26 mouse cellular contexts compared by ENCODE assay signal in genomic region chr11:7194432-7195311, GRCm38 (mm10). TPM values are rescaled to one million over a fixed set of nuclear protein-coding genes. Genes with fewer than 3 reads are reported as not detected.
DNase-seq lines count a peak whose midpoint lies in the region; ATAC-seq and TF ChIP-seq lines count a peak whose summit lies in the region.
"Had no signal": no experiment of that assay in that cellular context is flagged by ENCODE, and none has a peak within 500 bp of the region (broad histone marks: within the 10 kb centered on the region; RNA-seq: fewer than 3 reads in every experiment).

No protein-coding gene starts in this region.

- no peaks in the 10 kb centered on the region for H3K27me3 ChIP-seq in liver, adult 2 months (ENCODE audit: control insufficient read depth, insufficient read depth, low read length)
- H3K27me3 ChIP-seq in E14TG2a.4 (ENCODE audit: insufficient read depth, low read length): peaks cover 39% of the 10 kb centered on the region
- no peaks in the 10 kb centered on the region for H3K27me3 ChIP-seq in liver, embryonic 15.5 days
- H3K27me3 ChIP-seq: embryonic facial prominence, embryonic 13.5 days; hindbrain, embryonic 15.5 days; lung, embryonic 15.5 days had no signal

- intact Hi-C loops in gastrocnemius, adult 2 months (cut with DNase I): no loop called here
- intact Hi-C loops in gastrocnemius, postnatal 14 days (cut with DNase I; ENCODE audit: low total_unique reads): no loop called here

- H3K79me2 ChIP-seq in liver, adult 2 months (ENCODE audit: control insufficient read depth, insufficient read depth, low read length): no peaks in the 10 kb centered on the region

- H3K27ac ChIP-seq in gastrocnemius, adult 2 months: no peak overlapping the region
- peak overlapping the region; percentile 86 for H3K27ac ChIP-seq in liver, adult 2 months (replicated peaks; ENCODE audit: insufficient read depth, low read depth, low read length)
- H3K27ac ChIP-seq in liver, embryonic 15.5 days (replicated peaks): peak overlapping the region; percentile 29; the same call in 1 of the 2 replicates
- H3K27ac ChIP-seq: embryonic facial prominence, embryonic 13.5 days; heart, embryonic 10.5 days; hindbrain, embryonic 15.5 days; limb, embryonic 10.5 days; lung, embryonic 15.5 days had no signal

- H3K4me3 ChIP-seq in gastrocnemius, adult 2 months: no peak overlapping the region
- no peak overlapping the region for H3K4me3 ChIP-seq in liver, adult 2 months (ENCODE audit: insufficient read depth, low read depth, low read length)
- no peak overlapping the region for H3K4me3 ChIP-seq in E14TG2a.4 (replicated peaks; ENCODE audit: low read length)
- H3K4me3 ChIP-seq in liver, embryonic 15.5 days (replicated peaks): no peak overlapping the region
- H3K4me3 ChIP-seq: embryonic facial prominence, embryonic 13.5 days; heart, embryonic 10.5 days; hindbrain, embryonic 15.5 days; limb, embryonic 10.5 days; lung, embryonic 15.5 days had no signal

- H3K4me1 ChIP-seq in liver, adult 2 months (ENCODE audit: control insufficient read depth, insufficient read depth, low read length): peaks cover 40% of the 10 kb centered on the region
- H3K4me1 ChIP-seq in E14TG2a.4 (replicated peaks; ENCODE audit: low read depth, low read length): peaks cover 17% of the 10 kb centered on the region; the same call in 1 of the 2 replicates
- peaks cover 2% of the 10 kb centered on the region for H3K4me1 ChIP-seq in liver, embryonic 15.5 days (replicated peaks)
- H3K4me1 ChIP-seq: hindbrain, embryonic 15.5 days; lung, embryonic 15.5 days had no signal

- DNase-seq in gastrocnemius, adult 2 months: no peak
- no peak for DNase-seq in gastrocnemius, postnatal 14 days
- peak; percentile 99 for DNase-seq in liver, adult 2 months (ENCODE audit: extremely low read depth, low read depth, low spot score)
- no peak for DNase-seq in liver
- DNase-seq in kidney, postnatal 36 days: no peak
- DNase-seq in left cerebral cortex, adult 9 months (ENCODE audit: low spot score in 2 of 2): no peak
- DNase-seq: adrenal gland, postnatal 25 days; cerebellum, adult 8-10 months; gastrocnemius, postnatal 25 days; kidney, adult 18-20 months; midbrain, embryonic 14.5 days; right cerebral cortex, adult 18-20 months had no signal

- peak; percentile 11; the same call in 1 of the 2 replicates for TF ChIP-seq CTCF in gastrocnemius, adult 2 months (IDR thresholded peaks at IDR 0.05)
- TF ChIP-seq CTCF in liver, adult 2 months (IDR thresholded peaks at IDR 0.05; ENCODE audit: low read depth, low read length): peak; percentile 62
- peak; percentile 56 for TF ChIP-seq CTCF in E14TG2a.4 (conservative IDR thresholded peaks at IDR 0.05; ENCODE audit: low read length)

- no peak for TF ChIP-seq POLR2A in liver, adult 2 months (IDR thresholded peaks at IDR 0.05; ENCODE audit: extremely low read depth, insufficient read depth, low read length)

- peak overlapping the region; percentile 14; the same call in 1 of the 2 replicates for H3K9ac ChIP-seq in liver, adult 2 months (ENCODE audit: low read depth, low read length)
- no peak overlapping the region for H3K9ac ChIP-seq in liver, embryonic 15.5 days
- H3K9ac ChIP-seq: embryonic facial prominence, embryonic 13.5 days; hindbrain, embryonic 15.5 days; lung, embryonic 15.5 days had no signal

- ATAC-seq in liver, embryonic 15.5 days (ENCODE audit: insufficient read depth): peak; percentile 19; the same call in 1 of the 2 replicates

- no peak overlapping the region for H3K4me2 ChIP-seq in liver, embryonic 15.5 days
- H3K4me2 ChIP-seq: embryonic facial prominence, embryonic 13.5 days; hindbrain, embryonic 15.5 days; lung, embryonic 15.5 days had no signal

- peaks cover 4% of the 10 kb centered on the region; the same call in 1 of the 2 replicates for H3K9me3 ChIP-seq in E14TG2a.4 (ENCODE audit: low read length)
- H3K9me3 ChIP-seq in liver, embryonic 15.5 days (replicated peaks): no peaks in the 10 kb centered on the region
- H3K9me3 ChIP-seq: embryonic facial prominence, embryonic 13.5 days; heart, embryonic 10.5 days; hindbrain, embryonic 15.5 days; limb, embryonic 10.5 days; lung, embryonic 15.5 days had no signal

- H3K36me3 ChIP-seq in liver, adult 2 months (ENCODE audit: control insufficient read depth, insufficient read depth, low read length): no peaks in the 10 kb centered on the region
- H3K36me3 ChIP-seq in E14TG2a.4 (ENCODE audit: insufficient read depth, low read length): no peaks in the 10 kb centered on the region
- no peaks in the 10 kb centered on the region for H3K36me3 ChIP-seq in liver, embryonic 15.5 days (replicated peaks)
- H3K36me3 ChIP-seq: embryonic facial prominence, embryonic 13.5 days; heart, embryonic 10.5 days; hindbrain, embryonic 15.5 days; limb, embryonic 10.5 days; lung, embryonic 15.5 days had no signal

- WGBS in liver, adult 2 months: 23% methylated on average over 10 of the region's 10 CpGs
- WGBS in liver, embryonic 15.5 days (ENCODE audit: insufficient replicate concordance): 69% methylated on average over 10 of the region's 10 CpGs

RNA-seq across cellular contexts. Expression of gene Igfbp1, which starts 2.9 kb away (rescaled TPM):
- total RNA-seq in gastrocnemius, adult 2 months (2021): not detected
- total RNA-seq in gastrocnemius, postnatal 14 days (2021): not detected
- 89.1 and 176 TPM in 2 replicates for total RNA-seq in liver, adult 2 months (2014; rRNA removed)
- 17.1 and 50.9 TPM in 2 replicates for polyA plus RNA-seq in liver, adult 2 months (2012; rRNA removed)
- 170 and 287 TPM in 2 replicates for polyA plus RNA-seq in liver, embryonic 15.5 days (2015; fragmentation: Nextera tagmentation; extraction: Ambion mirVana)
- total RNA-seq: adrenal gland, postnatal 25 days; gastrocnemius, postnatal 25 days; heart, postnatal 25 days; layer of hippocampus, adult 18-20 months; left cerebral cortex, adult 18-20 months; megakaryocyte, adult 5-6 weeks had no signal

RNA-seq across cellular contexts. Expression of gene Gm11985, which starts 6.3 kb away (rescaled TPM):
- total RNA-seq in gastrocnemius, adult 2 months (2021): not detected
- not detected for total RNA-seq in gastrocnemius, postnatal 14 days (2021)
- not detected in 2 replicates for total RNA-seq in liver, adult 2 months (2014; rRNA removed)
- polyA plus RNA-seq in liver, adult 2 months (2012; rRNA removed): not detected in 2 replicates
- polyA plus RNA-seq in liver, embryonic 15.5 days (2015; fragmentation: Nextera tagmentation; extraction: Ambion mirVana): not detected in 2 replicates
- total RNA-seq: adrenal gland, postnatal 25 days; gastrocnemius, postnatal 25 days; heart, postnatal 25 days; layer of hippocampus, adult 18-20 months; left cerebral cortex, adult 18-20 months; megakaryocyte, adult 5-6 weeks had no signal
- polyA plus RNA-seq: embryonic facial prominence, embryonic 13.5 days; frontal cortex, adult 2 months; limb, embryonic 10.5 days; lung, embryonic 15.5 days; midbrain, embryonic 14.5 days; neural tube, embryonic 11.5 days; thymus, postnatal 0 days had no signal

RNA-seq across cellular contexts. Expression of gene Igfbp3, which starts 19.1 kb away (rescaled TPM):
- total RNA-seq in gastrocnemius, adult 2 months (2021): 10 to 100 TPM; 10.7 to 18.1 TPM
- total RNA-seq in gastrocnemius, postnatal 14 days (2021): 10 to 100 TPM; 58.5 to 67.5 TPM
- total RNA-seq in liver, adult 2 months (2014; rRNA removed): 17.7 and 34.6 TPM in 2 replicates
- polyA plus RNA-seq in liver, adult 2 months (2012; rRNA removed): 23.5 and 31.2 TPM in 2 replicates
- 18.9 and 19.5 TPM in 2 replicates for polyA plus RNA-seq in liver, embryonic 15.5 days (2015; fragmentation: Nextera tagmentation; extraction: Ambion mirVana)

Comparison
In these comparisons a context has a peak if more than half of its experiments do, and no peak if none do; other contexts are left out.
1. CTCF ChIP-seq: peak in every context shown above with its lines; median percentile 62 in liver, adult 2 months; 56 in E14TG2a.4; 11 in gastrocnemius, adult 2 months.
2. RNA of gene Igfbp1, which starts 2.9 kb away (total RNA-seq): 89.1 to 176 TPM in liver, adult 2 months; not detected in gastrocnemius, adult 2 months and not detected in gastrocnemius, postnatal 14 days; every median in the first group is over 10 times any median in the second.